Mouse (Mus musculus): ENCODE data around the gene Med8. TPM values are rescaled to one million over a fixed set of nuclear protein-coding genes. Genes with fewer than 3 reads are reported as not detected.

Med8 gene
- polyA plus RNA-seq, 1 experiment from 2014 or later: 158 TPM

GRCm38 (mm10) chr4:118398400-118398799, 10.7 kb upstream of the Med8 start:
- Histone ChIP-seq H3K4me1 (replicated peaks; ENCODE audit: control insufficient read depth, insufficient read depth, low read length) (no peaks in the 10 kb centered on the region), H3K27me3 (ENCODE audit: control insufficient read depth, insufficient read depth, low read length) (no peaks in the 10 kb centered on the region), H3K36me3 (ENCODE audit: control insufficient read depth, insufficient read depth, low read length) (0 out of 2 replicates have a peak, but pooled peaks cover 6% of the 10 kb centered on the region), H3K9me3 (ENCODE audit: control insufficient read depth, low read length) (no peaks in the 10 kb centered on the region), H3K9ac (ENCODE audit: low read depth, low read length) (no peak overlapping the region), H3K4me3 (ENCODE audit: low read depth, low read length) (no peak overlapping the region), H3K4me2 (replicated peaks; ENCODE audit: low read depth, low read length) (no peak overlapping the region), H3K27ac (ENCODE audit: low read depth, low read length) (no peak overlapping the region)
- no peak for DNase-seq (ENCODE audit: low spot score)
- WGBS: 94% methylated on average over 6 of the region's 6 CpGs
- ATAC-seq (ENCODE audit: low FRiP score): no peak

- no peak overlapping the region for H3K27ac ChIP-seq (ENCODE audit: low read depth, low read length)
- no peak overlapping the region for H3K4me3 ChIP-seq (ENCODE audit: low read depth, low read length)
- ATAC-seq (ENCODE audit: low FRiP score) (no peak), DNase-seq (ENCODE audit: low spot score) (no peak)
- no peaks in the 10 kb centered on the region for H3K4me1 ChIP-seq (replicated peaks; ENCODE audit: control insufficient read depth, insufficient read depth, low read length)
- no peak overlapping the region for H3K4me2 ChIP-seq (replicated peaks; ENCODE audit: low read depth, low read length)
- no peaks in the 10 kb centered on the region for H3K9me3 ChIP-seq (ENCODE audit: control insufficient read depth, low read length)
- WGBS: 89% methylated on average over 3 of the region's 3 CpGs
- H3K9ac ChIP-seq (ENCODE audit: low read depth, low read length): no peak overlapping the region
- H3K27me3 ChIP-seq (ENCODE audit: control insufficient read depth, insufficient read depth, low read length): no peaks in the 10 kb centered on the region
- 0 out of 2 replicates have a peak, but pooled peaks cover 6% of the 10 kb centered on the region for H3K36me3 ChIP-seq (ENCODE audit: control insufficient read depth, insufficient read depth, low read length)
Measured at GRCm38 (mm10) chr4:118401421-118401820, 7.7 kb upstream of the Med8 start.

- Histone ChIP-seq H3K27me3 (ENCODE audit: control insufficient read depth, insufficient read depth, low read length) (no peaks in the 10 kb centered on the region), H3K27ac (ENCODE audit: low read depth, low read length) (no peak overlapping the region), H3K4me3 (ENCODE audit: low read depth, low read length) (no peak overlapping the region), H3K9ac (ENCODE audit: low read depth, low read length) (no peak overlapping the region), H3K36me3 (ENCODE audit: control insufficient read depth, insufficient read depth, low read length) (0 out of 2 replicates have a peak, but pooled peaks cover 6% of the 10 kb centered on the region), H3K4me1 (replicated peaks; ENCODE audit: control insufficient read depth, insufficient read depth, low read length) (no peaks in the 10 kb centered on the region), H3K4me2 (replicated peaks; ENCODE audit: low read depth, low read length) (no peak overlapping the region), H3K9me3 (ENCODE audit: control insufficient read depth, low read length) (no peaks in the 10 kb centered on the region)
- ATAC-seq (ENCODE audit: low FRiP score) (no peak), DNase-seq (ENCODE audit: low spot score) (no peak)
- WGBS: 89% methylated on average over 5 of the region's 5 CpGs
Measured at GRCm38 (mm10) chr4:118401918-118402317, 7.2 kb upstream of the Med8 start.

- H3K36me3 ChIP-seq (ENCODE audit: control insufficient read depth, insufficient read depth, low read length): 0 out of 2 replicates have a peak, but pooled peaks cover 6% of the 10 kb centered on the region
- H3K9ac ChIP-seq (ENCODE audit: low read depth, low read length): no peak overlapping the region
- WGBS: 92% methylated on average over 12 of the region's 12 CpGs
- DNase-seq (ENCODE audit: low spot score) (no peak), ATAC-seq (ENCODE audit: low FRiP score) (no peak)
- no peaks in the 10 kb centered on the region for H3K4me1 ChIP-seq (replicated peaks; ENCODE audit: control insufficient read depth, insufficient read depth, low read length)
- H3K4me3 ChIP-seq (ENCODE audit: low read depth, low read length): no peak overlapping the region
- H3K27me3 ChIP-seq (ENCODE audit: control insufficient read depth, insufficient read depth, low read length): no peaks in the 10 kb centered on the region
- H3K4me2 ChIP-seq (replicated peaks; ENCODE audit: low read depth, low read length): no peak overlapping the region
- no peak overlapping the region for H3K27ac ChIP-seq (ENCODE audit: low read depth, low read length)
- no peaks in the 10 kb centered on the region for H3K9me3 ChIP-seq (ENCODE audit: control insufficient read depth, low read length)
Measured at GRCm38 (mm10) chr4:118402701-118403100, 6.4 kb upstream of the Med8 start.

GRCm38 (mm10) chr4:118410871-118411270, 1.7 kb downstream of the Med8 start:
- Histone ChIP-seq H3K4me2 (replicated peaks; ENCODE audit: low read depth, low read length) (no peak overlapping the region), H3K9ac (ENCODE audit: low read depth, low read length) (no peak overlapping the region), H3K4me1 (replicated peaks; ENCODE audit: control insufficient read depth, insufficient read depth, low read length) (no peaks in the 10 kb centered on the region), H3K9me3 (ENCODE audit: control insufficient read depth, low read length) (no peaks in the 10 kb centered on the region), H3K27ac (ENCODE audit: low read depth, low read length) (no peak overlapping the region), H3K36me3 (ENCODE audit: control insufficient read depth, insufficient read depth, low read length) (peaks cover 13% of the 10 kb centered on the region), H3K4me3 (ENCODE audit: low read depth, low read length) (no peak overlapping the region), H3K27me3 (ENCODE audit: control insufficient read depth, insufficient read depth, low read length) (no peaks in the 10 kb centered on the region)
- no peak for ATAC-seq (ENCODE audit: low FRiP score)
- no peak for DNase-seq (ENCODE audit: low spot score)
- WGBS: 94% methylated on average over 5 of the region's 5 CpGs

GRCm38 (mm10) chr4:118413553-118413952, 4.4 kb downstream of the Med8 start:
- no peak overlapping the region for H3K9ac ChIP-seq (ENCODE audit: low read depth, low read length)
- 92% methylated on average over 5 of the region's 5 CpGs for WGBS
- ATAC-seq (ENCODE audit: low FRiP score) (no peak), DNase-seq (ENCODE audit: low spot score) (no peak)
- no peaks in the 10 kb centered on the region for H3K9me3 ChIP-seq (ENCODE audit: control insufficient read depth, low read length)
- H3K36me3 ChIP-seq (ENCODE audit: control insufficient read depth, insufficient read depth, low read length): peaks cover 15% of the 10 kb centered on the region
- no peaks in the 10 kb centered on the region for H3K4me1 ChIP-seq (replicated peaks; ENCODE audit: control insufficient read depth, insufficient read depth, low read length)
- no peak overlapping the region for H3K27ac ChIP-seq (ENCODE audit: low read depth, low read length)
- H3K4me3 ChIP-seq (ENCODE audit: low read depth, low read length): no peak overlapping the region
- no peak overlapping the region for H3K4me2 ChIP-seq (replicated peaks; ENCODE audit: low read depth, low read length)
- H3K27me3 ChIP-seq (ENCODE audit: control insufficient read depth, insufficient read depth, low read length): no peaks in the 10 kb centered on the region

- H3K27me3 ChIP-seq (ENCODE audit: control insufficient read depth, insufficient read depth, low read length): no peaks in the 10 kb centered on the region
- H3K9me3 ChIP-seq (ENCODE audit: control insufficient read depth, low read length): no peaks in the 10 kb centered on the region
- ATAC-seq (ENCODE audit: low FRiP score) (no peak), DNase-seq (ENCODE audit: low spot score) (no peak)
- H3K4me2 ChIP-seq (replicated peaks; ENCODE audit: low read depth, low read length): no peak overlapping the region
- no peak overlapping the region for H3K4me3 ChIP-seq (ENCODE audit: low read depth, low read length)
- H3K4me1 ChIP-seq (replicated peaks; ENCODE audit: control insufficient read depth, insufficient read depth, low read length): no peaks in the 10 kb centered on the region
- H3K27ac ChIP-seq (ENCODE audit: low read depth, low read length): no peak overlapping the region
- no peak overlapping the region for H3K9ac ChIP-seq (ENCODE audit: low read depth, low read length)
- H3K36me3 ChIP-seq (ENCODE audit: control insufficient read depth, insufficient read depth, low read length): peaks cover 15% of the 10 kb centered on the region
- WGBS: 91% methylated on average over 2 of the region's 2 CpGs
Measured at GRCm38 (mm10) chr4:118415779-118416178, 6.6 kb downstream of the Med8 start.

GRCm38 (mm10) chr4:118416329-118416728, 7.2 kb downstream of the Med8 start:
- H3K9me3 ChIP-seq (ENCODE audit: control insufficient read depth, low read length): no peaks in the 10 kb centered on the region
- H3K4me2 ChIP-seq (replicated peaks; ENCODE audit: low read depth, low read length): no peak overlapping the region
- ATAC-seq (ENCODE audit: low FRiP score): no peak
- H3K27ac ChIP-seq (ENCODE audit: low read depth, low read length): no peak overlapping the region
- 93% methylated on average over 5 of the region's 5 CpGs for WGBS
- no peaks in the 10 kb centered on the region for H3K4me1 ChIP-seq (replicated peaks; ENCODE audit: control insufficient read depth, insufficient read depth, low read length)
- no peak for DNase-seq (ENCODE audit: low spot score)
- peaks cover 15% of the 10 kb centered on the region for H3K36me3 ChIP-seq (ENCODE audit: control insufficient read depth, insufficient read depth, low read length)
- H3K4me3 ChIP-seq (ENCODE audit: low read depth, low read length): no peak overlapping the region
- no peak overlapping the region for H3K9ac ChIP-seq (ENCODE audit: low read depth, low read length)
- H3K27me3 ChIP-seq (ENCODE audit: control insufficient read depth, insufficient read depth, low read length): no peaks in the 10 kb centered on the region

GRCm38 (mm10) chr4:118417112-118417797, 8.1 kb downstream of the Med8 start:
- H3K4me3 ChIP-seq (ENCODE audit: low read depth, low read length): no peak overlapping the region
- H3K4me1 ChIP-seq (replicated peaks; ENCODE audit: control insufficient read depth, insufficient read depth, low read length): no peaks in the 10 kb centered on the region
- 91% methylated on average over 13 of the region's 13 CpGs for WGBS
- ATAC-seq (ENCODE audit: low FRiP score): no peak
- no peak for DNase-seq (ENCODE audit: low spot score)
- H3K4me2 ChIP-seq (replicated peaks; ENCODE audit: low read depth, low read length): no peak overlapping the region
- no peak overlapping the region for H3K27ac ChIP-seq (ENCODE audit: low read depth, low read length)
- H3K9ac ChIP-seq (ENCODE audit: low read depth, low read length): no peak overlapping the region
- peaks cover 18% of the 10 kb centered on the region for H3K36me3 ChIP-seq (ENCODE audit: control insufficient read depth, insufficient read depth, low read length)
- H3K27me3 ChIP-seq (ENCODE audit: control insufficient read depth, insufficient read depth, low read length): no peaks in the 10 kb centered on the region
- H3K9me3 ChIP-seq (ENCODE audit: control insufficient read depth, low read length): no peaks in the 10 kb centered on the region

Measured in hindbrain, embryonic 11.5 days (tissue).